Mouse (Mus musculus) hindbrain, postnatal 0 days (tissue): ENCODE measurements around the gene Alkbh3. TPM values are rescaled to one million over a fixed set of nuclear protein-coding genes. Genes with fewer than 3 reads are reported as not detected.

Experiments
- ATAC-seq: fragments of 200-750 bp; cut with Nextera tagmentation; 2 replicates; pipeline ENCODE4 v1.8.0; 2017; ENCODE audit warnings: mild to moderate bottlenecking, moderate TSS enrichment, moderate library complexity
- DNase-seq: peaks from one replicate; pipeline ENCODE4 v3.0.0-alpha.2; 2015; ENCODE audit warnings: low spot score
- H3K27ac ChIP-seq: fragments of 300-500 bp; sonication (generic); 2 replicates; pipeline ENCODE4 v1.5.1; 2014; ENCODE audit warnings: mild to moderate bottlenecking
- H3K27me3 ChIP-seq: fragments of 300-500 bp; sonication (generic); 2 replicates; pipeline ENCODE4 v1.6.1; 2014; ENCODE audit warnings: low read length, mixed read lengths; ENCODE audit not compliant: insufficient read depth
- H3K36me3 ChIP-seq: fragments of 300-500 bp; sonication (generic); 2 replicates; pipeline ENCODE4 v1.6.1; 2014; ENCODE audit warnings: low read length, mixed read lengths; ENCODE audit not compliant: insufficient read depth
- H3K4me1 ChIP-seq: fragments of 300-500 bp; sonication (generic); 2 replicates; pipeline ENCODE4 v1.6.1; 2014; ENCODE audit warnings: antibody characterized with exemption, low read length, mixed read lengths; ENCODE audit not compliant: insufficient read depth
- H3K4me2 ChIP-seq: fragments of 300-500 bp; sonication (generic); 2 replicates; pipeline ENCODE4 v1.6.1; 2014; ENCODE audit warnings: low read depth, mild to moderate bottlenecking, low read length, moderate library complexity, mixed read lengths
- H3K4me3 ChIP-seq: fragments of 300-500 bp; sonication (generic); 2 replicates; pipeline ENCODE4 v1.5.1; 2014; ENCODE audit warnings: low read length
- H3K9ac ChIP-seq: fragments of 300-500 bp; sonication (generic); replicated peaks from 2 replicates; pipeline ENCODE4 v1.6.1; 2014; ENCODE audit warnings: mild to moderate bottlenecking, low read length, moderate library complexity, mixed read lengths
- H3K9me3 ChIP-seq: fragments of 300-500 bp; sonication (generic); 2 replicates; pipeline ENCODE4 v1.6.1; 2016; ENCODE audit warnings: low read length, mixed read lengths
- CTCF ChIP-seq: IDR thresholded peaks from 2 replicates; pipeline ENCODE4 v1.5.1; 2016; ENCODE audit warnings: antibody characterized with exemption, control low read depth, low read depth
- WGBS: fragments of 180-500 bp; shearing (Covaris S2); extraction: QIAGEN DNeasy Blood & Tissue Kit; methylation state at CpG from one replicate; pipeline ENCODE4 v1.1.7; 2014; 5-methylcytosine and 5-hydroxymethylcytosine counted together
- polyA plus RNA-seq: library from polyadenylated mRNA; unstranded; fragments of >200 nt; fragmentation: Nextera tagmentation; extraction: Ambion mirVana; gene quantifications from 2 replicates; pipeline ENCODE4 v1.2.1, GENCODE M21; 2015
- total RNA-seq: library from RNA; depleted of rRNA; stranded (reverse); fragments of >200 nt; gene quantifications from 2 replicates; pipeline ENCODE4 v1.2.3, GENCODE M21; 2014

Alkbh3 gene
- total and polyA plus RNA-seq, 2 experiments from 2014 or later: 48.9 to 61.1 TPM

- TF ChIP-seq CTCF: no peak
- Histone ChIP-seq H3K27me3 (no peaks in the 10 kb centered on the region), H3K4me1 (peaks cover 16% of the 10 kb centered on the region; the same call in 1 of the 2 replicates), H3K36me3 (peaks cover 36% of the 10 kb centered on the region), H3K9me3 (no peaks in the 10 kb centered on the region), H3K4me2 (no peak overlapping the region), H3K27ac (no peak overlapping the region), H3K9ac (no peak overlapping the region), H3K4me3 (no peak overlapping the region)
- ATAC-seq (no peak), DNase-seq (peak; percentile 38)
- 79% methylated on average over 7 of the region's 7 CpGs for WGBS
Observed at GRCm38 (mm10) chr2:93979249-93980120, 31.1 kb downstream of the Alkbh3 start.

- Histone ChIP-seq H3K27me3 (no peaks in the 10 kb centered on the region), H3K9ac (peak overlapping the region; percentile 53), H3K4me2 (peak overlapping the region; percentile 65), H3K4me1 (peaks cover 16% of the 10 kb centered on the region; the same call in 1 of the 2 replicates), H3K4me3 (peak overlapping the region; percentile 31), H3K27ac (peak overlapping the region; percentile 73), H3K36me3 (peaks cover 23% of the 10 kb centered on the region), H3K9me3 (no peaks in the 10 kb centered on the region)
- WGBS: 2% methylated on average over 37 of the region's 37 CpGs
- TF ChIP-seq CTCF: peak; percentile 47
- peak; percentile 74 for DNase-seq
- ATAC-seq: peak; percentile 82
Observed at GRCm38 (mm10) chr2:93976436-93977252, 34.0 kb downstream of the Alkbh3 start.

DNA sequence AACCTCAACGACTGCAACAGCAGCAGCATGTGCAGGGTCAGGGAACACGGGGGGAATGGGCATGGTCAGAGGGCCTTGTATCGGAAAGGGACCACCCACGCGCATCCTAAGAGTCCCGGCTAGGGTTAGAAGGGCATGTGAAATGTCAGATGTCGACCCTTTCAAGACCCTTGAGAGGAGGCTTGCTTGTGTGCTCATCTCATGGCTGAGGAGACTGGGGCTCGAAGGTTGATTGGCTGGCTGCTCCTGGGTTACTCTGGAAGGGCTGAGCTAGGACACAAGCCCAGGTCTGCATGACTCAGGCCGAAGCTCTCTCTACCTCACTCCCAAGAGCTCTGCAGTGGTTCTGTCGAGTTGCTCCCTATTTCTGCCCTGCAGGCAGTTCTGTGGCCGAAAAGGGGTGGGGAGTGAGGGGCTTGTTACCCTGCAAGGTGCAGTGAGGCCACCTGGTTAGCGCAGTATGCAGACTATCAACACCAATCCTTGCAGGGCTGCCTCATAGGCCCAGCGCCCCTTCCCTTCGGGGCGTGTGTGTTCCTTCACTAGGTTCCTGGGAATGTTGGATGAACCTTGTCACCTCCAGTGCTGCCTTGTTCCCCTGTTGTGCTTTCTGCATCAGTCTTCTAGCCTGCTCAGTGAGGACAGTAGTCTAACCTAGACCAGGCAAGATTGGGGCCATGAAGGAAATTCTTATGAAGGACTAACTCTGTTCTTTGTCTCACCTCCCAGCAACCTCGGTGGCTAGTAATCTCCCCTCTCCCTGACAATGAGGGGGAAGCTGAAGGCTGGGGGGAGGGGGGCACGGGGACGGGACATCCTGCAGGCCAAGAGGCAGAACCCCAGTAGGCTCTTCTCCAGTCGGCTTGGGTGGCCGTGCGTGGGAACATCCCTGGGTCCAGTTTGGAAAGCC, 34.8 kb downstream of the Alkbh3 start:
- H3K4me1 ChIP-seq: peaks cover 16% of the 10 kb centered on the region; the same call in 1 of the 2 replicates
- 20% methylated on average over 21 of the region's 21 CpGs for WGBS
- peak overlapping the region; percentile 65 for H3K4me2 ChIP-seq
- H3K9me3 ChIP-seq: no peaks in the 10 kb centered on the region
- peak overlapping the region; percentile 53 for H3K9ac ChIP-seq
- peak overlapping the region; percentile 73 for H3K27ac ChIP-seq
- H3K36me3 ChIP-seq: peaks cover 14% of the 10 kb centered on the region; the same call in 1 of the 2 replicates
- TF ChIP-seq CTCF: no peak
- H3K4me3 ChIP-seq: peak overlapping the region; percentile 31
- H3K27me3 ChIP-seq: no peaks in the 10 kb centered on the region
- DNase-seq (no peak), ATAC-seq (peak; percentile 10; the same call in 1 of the 2 replicates)

DNA sequence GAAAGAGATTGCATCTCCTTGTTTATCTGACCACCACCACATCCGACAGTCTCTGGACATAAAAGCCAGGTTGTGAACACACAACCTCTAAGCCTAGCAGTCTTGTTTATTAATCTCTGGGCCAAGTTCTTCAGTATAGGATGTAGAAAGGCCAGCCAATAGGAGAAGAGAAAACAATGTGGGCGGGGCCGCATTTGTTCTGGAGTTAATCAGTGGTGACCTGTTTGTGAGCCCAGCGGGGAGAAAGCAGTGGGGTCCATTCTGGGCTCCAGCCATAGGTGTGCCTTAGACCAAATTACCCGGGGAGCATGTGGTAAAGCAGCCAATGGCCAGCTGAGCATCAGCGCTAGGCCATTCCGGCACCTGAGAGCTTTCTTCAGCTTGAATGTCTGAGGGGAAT, 35.6 kb downstream of the Alkbh3 start:
- no peak overlapping the region for H3K4me3 ChIP-seq
- peaks cover 16% of the 10 kb centered on the region; the same call in 1 of the 2 replicates for H3K4me1 ChIP-seq
- H3K27ac ChIP-seq: no peak overlapping the region
- H3K36me3 ChIP-seq: peaks cover 7% of the 10 kb centered on the region; the same call in 1 of the 2 replicates
- no peak overlapping the region for H3K4me2 ChIP-seq
- no peak overlapping the region for H3K9ac ChIP-seq
- ATAC-seq: no peak
- WGBS: 38% methylated on average over 7 of the region's 7 CpGs
- no peaks in the 10 kb centered on the region for H3K9me3 ChIP-seq
- no peaks in the 10 kb centered on the region for H3K27me3 ChIP-seq
- TF ChIP-seq CTCF: no peak
- no peak for DNase-seq

GRCm38 (mm10) chr2:93971647-93972046, 39.0 kb downstream of the Alkbh3 start:
- no peak overlapping the region for H3K27ac ChIP-seq
- no peak for TF ChIP-seq CTCF
- peaks cover 11% of the 10 kb centered on the region; the same call in 1 of the 2 replicates for H3K4me1 ChIP-seq
- no peaks in the 10 kb centered on the region for H3K27me3 ChIP-seq
- 44% methylated on average over 3 of the region's 3 CpGs for WGBS
- ATAC-seq (no peak), DNase-seq (no peak)
- no peaks in the 10 kb centered on the region for H3K36me3 ChIP-seq
- no peak overlapping the region for H3K4me2 ChIP-seq
- no peak overlapping the region for H3K9ac ChIP-seq
- no peak overlapping the region for H3K4me3 ChIP-seq
- no peaks in the 10 kb centered on the region for H3K9me3 ChIP-seq
